Mouse (Mus musculus): ENCODE data around the gene Tmem132b. TPM values are rescaled to one million over a fixed set of nuclear protein-coding genes. Genes with fewer than 3 reads are reported as not detected.

Tmem132b gene
- polyA plus RNA-seq, 1 experiment = not detected

- TF ChIP-seq FLI1 (IDR thresholded peaks at IDR 0.05; ENCODE audit: low read length) (no peak), GATA1 (IDR thresholded peaks at IDR 0.05; ENCODE audit: borderline replicate concordance, low read length) (no peak)
- Histone ChIP-seq H3K36me3 (replicated peaks; ENCODE audit: low read length) (no peaks in the 10 kb centered on the region), H3K27me3 (replicated peaks) (no peaks in the 10 kb centered on the region), H3K4me3 (replicated peaks) (no peak overlapping the region), H3K4me1 (no peaks in the 10 kb centered on the region), H3K9me3 (peaks cover 66% of the 10 kb centered on the region)
Observed at GRCm38 (mm10) chr5:125640966-125641365, 109.4 kb downstream of the Tmem132b start.

GRCm38 (mm10) chr5:125641531-125642147 lies 110.1 kb downstream of the Tmem132b start:
- H3K9me3 ChIP-seq = peaks cover 62% of the 10 kb centered on the region
- H3K36me3 ChIP-seq (replicated peaks; ENCODE audit: low read length) = no peaks in the 10 kb centered on the region
- H3K4me3 ChIP-seq (replicated peaks) = no peak overlapping the region
- H3K4me1 ChIP-seq = no peaks in the 10 kb centered on the region
- H3K27me3 ChIP-seq (replicated peaks) = no peaks in the 10 kb centered on the region
- no peak for TF ChIP-seq GATA1 (IDR thresholded peaks at IDR 0.05; ENCODE audit: borderline replicate concordance, low read length)
- TF ChIP-seq FLI1 (IDR thresholded peaks at IDR 0.05; ENCODE audit: low read length) = no peak

GRCm38 (mm10) chr5:125648236-125648635 lies 116.7 kb downstream of the Tmem132b start:
- Histone ChIP-seq H3K9me3 (peaks cover 51% of the 10 kb centered on the region), H3K4me3 (replicated peaks) (no peak overlapping the region), H3K4me1 (no peaks in the 10 kb centered on the region), H3K27me3 (replicated peaks) (no peaks in the 10 kb centered on the region), H3K36me3 (replicated peaks; ENCODE audit: low read length) (no peaks in the 10 kb centered on the region)
- TF ChIP-seq FLI1 (IDR thresholded peaks at IDR 0.05; ENCODE audit: low read length) (no peak), GATA1 (IDR thresholded peaks at IDR 0.05; ENCODE audit: borderline replicate concordance, low read length) (no peak)

GRCm38 (mm10) chr5:125649982-125650381 lies 118.4 kb downstream of the Tmem132b start:
- H3K4me1 ChIP-seq = no peaks in the 10 kb centered on the region
- no peaks in the 10 kb centered on the region for H3K27me3 ChIP-seq (replicated peaks)
- no peaks in the 10 kb centered on the region for H3K36me3 ChIP-seq (replicated peaks; ENCODE audit: low read length)
- no peak overlapping the region for H3K4me3 ChIP-seq (replicated peaks)
- TF ChIP-seq GATA1 (IDR thresholded peaks at IDR 0.05; ENCODE audit: borderline replicate concordance, low read length) = no peak
- no peak for TF ChIP-seq FLI1 (IDR thresholded peaks at IDR 0.05; ENCODE audit: low read length)
- H3K9me3 ChIP-seq = peaks cover 40% of the 10 kb centered on the region

GRCm38 (mm10) chr5:125658101-125658500 lies 126.5 kb downstream of the Tmem132b start:
- no peaks in the 10 kb centered on the region for H3K27me3 ChIP-seq (replicated peaks)
- peaks cover 5% of the 10 kb centered on the region for H3K9me3 ChIP-seq
- no peaks in the 10 kb centered on the region for H3K36me3 ChIP-seq (replicated peaks; ENCODE audit: low read length)
- no peaks in the 10 kb centered on the region for H3K4me1 ChIP-seq
- H3K4me3 ChIP-seq (replicated peaks) = no peak overlapping the region
- TF ChIP-seq FLI1 (IDR thresholded peaks at IDR 0.05; ENCODE audit: low read length) = no peak
- TF ChIP-seq GATA1 (IDR thresholded peaks at IDR 0.05; ENCODE audit: borderline replicate concordance, low read length) = no peak

- H3K4me3 ChIP-seq (replicated peaks) = no peak overlapping the region
- H3K27me3 ChIP-seq (replicated peaks) = no peaks in the 10 kb centered on the region
- no peaks in the 10 kb centered on the region for H3K36me3 ChIP-seq (replicated peaks; ENCODE audit: low read length)
- H3K4me1 ChIP-seq = no peaks in the 10 kb centered on the region
- peaks cover 6% of the 10 kb centered on the region for H3K9me3 ChIP-seq
- TF ChIP-seq FLI1 (IDR thresholded peaks at IDR 0.05; ENCODE audit: low read length) (no peak), GATA1 (IDR thresholded peaks at IDR 0.05; ENCODE audit: borderline replicate concordance, low read length) (no peak)
Observed at GRCm38 (mm10) chr5:125658959-125659749, 127.6 kb downstream of the Tmem132b start.

- H3K36me3 ChIP-seq (replicated peaks; ENCODE audit: low read length) = no peaks in the 10 kb centered on the region
- TF ChIP-seq FLI1 (IDR thresholded peaks at IDR 0.05; ENCODE audit: low read length) = no peak
- no peaks in the 10 kb centered on the region for H3K27me3 ChIP-seq (replicated peaks)
- no peak overlapping the region for H3K4me3 ChIP-seq (replicated peaks)
- H3K4me1 ChIP-seq = no peaks in the 10 kb centered on the region
- H3K9me3 ChIP-seq = peaks cover 16% of the 10 kb centered on the region
Observed at GRCm38 (mm10) chr5:125675623-125676022, 144.0 kb downstream of the Tmem132b start.

GRCm38 (mm10) chr5:125676025-125676623 lies 144.6 kb downstream of the Tmem132b start:
- peaks cover 19% of the 10 kb centered on the region for H3K9me3 ChIP-seq
- H3K36me3 ChIP-seq (replicated peaks; ENCODE audit: low read length) = no peaks in the 10 kb centered on the region
- no peak overlapping the region for H3K4me3 ChIP-seq (replicated peaks)
- no peaks in the 10 kb centered on the region for H3K4me1 ChIP-seq
- no peak for TF ChIP-seq GATA1 (IDR thresholded peaks at IDR 0.05; ENCODE audit: borderline replicate concordance, low read length)
- no peak for TF ChIP-seq FLI1 (IDR thresholded peaks at IDR 0.05; ENCODE audit: low read length)
- H3K27me3 ChIP-seq (replicated peaks) = no peaks in the 10 kb centered on the region

GRCm38 (mm10) chr5:125680889-125681288 lies 149.3 kb downstream of the Tmem132b start:
- TF ChIP-seq GATA1 (IDR thresholded peaks at IDR 0.05; ENCODE audit: borderline replicate concordance, low read length) (no peak), FLI1 (IDR thresholded peaks at IDR 0.05; ENCODE audit: low read length) (no peak)
- H3K4me3 ChIP-seq (replicated peaks) = no peak overlapping the region
- H3K36me3 ChIP-seq (replicated peaks; ENCODE audit: low read length) = no peaks in the 10 kb centered on the region
- H3K27me3 ChIP-seq (replicated peaks) = no peaks in the 10 kb centered on the region
- H3K9me3 ChIP-seq = peaks cover 37% of the 10 kb centered on the region
- H3K4me1 ChIP-seq = no peaks in the 10 kb centered on the region

GRCm38 (mm10) chr5:125683491-125683890 lies 151.9 kb downstream of the Tmem132b start:
- Histone ChIP-seq H3K9me3 (peaks cover 48% of the 10 kb centered on the region), H3K27me3 (replicated peaks) (no peaks in the 10 kb centered on the region), H3K4me1 (no peaks in the 10 kb centered on the region), H3K36me3 (replicated peaks; ENCODE audit: low read length) (no peaks in the 10 kb centered on the region), H3K4me3 (replicated peaks) (no peak overlapping the region)
- no peak for TF ChIP-seq GATA1 (IDR thresholded peaks at IDR 0.05; ENCODE audit: borderline replicate concordance, low read length)
- no peak for TF ChIP-seq FLI1 (IDR thresholded peaks at IDR 0.05; ENCODE audit: low read length)
